Mouse (Mus musculus): ENCODE results near the gene Zfand2b. TPM values are rescaled to one million over a fixed set of nuclear protein-coding genes. Genes with fewer than 3 reads are reported as not detected.

Zfand2b gene
- total RNA-seq, 2 experiments from 2014 or later = 27.6 to 28.9 TPM

GRCm38 (mm10) chr1:75192452-75192851 is 24.0 kb downstream of the Zfand2b start:
- intact Hi-C loops (cut with DNase I) = no loop called here
- H3K4me3 ChIP-seq = peak overlapping the region; percentile 60
- peak overlapping the region; percentile 89 for H3K27ac ChIP-seq
- no peak for DNase-seq (ENCODE audit: extremely low spot score in 1 of 2, low spot score in 2 of 2)
- TF ChIP-seq CTCF (IDR thresholded peaks at IDR 0.05) = no peak

- Histone ChIP-seq H3K27ac (no peak overlapping the region), H3K4me3 (no peak overlapping the region)
- intact Hi-C loops (cut with DNase I) = no loop called here
- no peak for DNase-seq (ENCODE audit: extremely low spot score in 1 of 2, low spot score in 2 of 2)
- TF ChIP-seq CTCF (IDR thresholded peaks at IDR 0.05) = no peak
These were observed 32.8 kb downstream of the Zfand2b start for GRCm38 (mm10) chr1:75201236-75201635.

GRCm38 (mm10) chr1:75208967-75209678 is 40.7 kb downstream of the Zfand2b start:
- peak overlapping the region; percentile 33 for H3K4me3 ChIP-seq
- DNase-seq (ENCODE audit: extremely low spot score in 1 of 2, low spot score in 2 of 2) = no peak
- intact Hi-C loops (cut with DNase I) = no loop called here
- TF ChIP-seq CTCF (IDR thresholded peaks at IDR 0.05) = no peak; the same call in 1 of the 2 replicates
- no peak overlapping the region for H3K27ac ChIP-seq

GRCm38 (mm10) chr1:75210136-75211087 is 42.0 kb downstream of the Zfand2b start, which contains the start of the genes Glb1l and Stk16:
TSS of gene Glb1l (minus strand) at chr1:75210813.
TSS of gene Stk16 (plus strand) at chr1:75210838.
- peak; percentile 95 to 96 for DNase-seq (ENCODE audit: extremely low spot score in 1 of 2, low spot score in 2 of 2)
- no peak for TF ChIP-seq CTCF (IDR thresholded peaks at IDR 0.05)
- intact Hi-C loops (cut with DNase I) = no loop called here
- Histone ChIP-seq H3K27ac (peak within 1 kb of the TSS; percentile 88), H3K4me3 (peak within 1 kb of the TSS; percentile 95)

- H3K27ac ChIP-seq = peak overlapping the region; percentile 88
- intact Hi-C loops (cut with DNase I) = no loop called here
- no peak for TF ChIP-seq CTCF (IDR thresholded peaks at IDR 0.05)
These were observed 42.8 kb downstream of the Zfand2b start for GRCm38 (mm10) chr1:75211141-75211708.

GRCm38 (mm10) chr1:75212542-75212941 is 44.1 kb downstream of the Zfand2b start:
- intact Hi-C loops (cut with DNase I) = no loop called here
- TF ChIP-seq CTCF (IDR thresholded peaks at IDR 0.05) = no peak
- H3K27ac ChIP-seq = no peak overlapping the region
- DNase-seq (ENCODE audit: extremely low spot score in 1 of 2, low spot score in 2 of 2) = no peak
- H3K4me3 ChIP-seq = no peak overlapping the region

More at GRCm38 (mm10) chr1:75211141-75211708, 42.8 kb downstream of the Zfand2b start:
- peak overlapping the region; percentile 95 for H3K4me3 ChIP-seq
- no peak for DNase-seq (ENCODE audit: extremely low spot score in 1 of 2, low spot score in 2 of 2)

GRCm38 (mm10) chr1:75213096-75213495 is 44.6 kb downstream of the Zfand2b start:
- Histone ChIP-seq H3K27ac (no peak overlapping the region), H3K4me3 (no peak overlapping the region)
- no peak for DNase-seq (ENCODE audit: extremely low spot score in 1 of 2, low spot score in 2 of 2)
- intact Hi-C loops (cut with DNase I) = no loop called here
- TF ChIP-seq CTCF (IDR thresholded peaks at IDR 0.05) = no peak

- TF ChIP-seq CTCF (IDR thresholded peaks at IDR 0.05) = no peak
- intact Hi-C loops (cut with DNase I) = no loop called here
- Histone ChIP-seq H3K4me3 (no peak overlapping the region), H3K27ac (peak overlapping the region; percentile 53)
- no peak for DNase-seq (ENCODE audit: extremely low spot score in 1 of 2, low spot score in 2 of 2)
These were observed 46.0 kb downstream of the Zfand2b start for GRCm38 (mm10) chr1:75214442-75214841.

- Histone ChIP-seq H3K4me3 (no peak overlapping the region), H3K27ac (peak overlapping the region; percentile 29; the same call in 1 of the 2 replicates)
- intact Hi-C loops (cut with DNase I) = loop anchor here (5.0 kb wide), 2 partner anchors 33 to 37 kb away; partner anchors contain the start of gene Abcb6
- no peak for TF ChIP-seq CTCF (IDR thresholded peaks at IDR 0.05)
- peak; percentile 56 to 68 for DNase-seq (ENCODE audit: extremely low spot score in 1 of 2, low spot score in 2 of 2)
These were observed 46.4 kb downstream of the Zfand2b start for GRCm38 (mm10) chr1:75214886-75215285.

- Histone ChIP-seq H3K27ac (peak overlapping the region; percentile 29; the same call in 1 of the 2 replicates), H3K4me3 (peak overlapping the region; percentile 9; the same call in 1 of the 2 replicates)
- no peak for TF ChIP-seq CTCF (IDR thresholded peaks at IDR 0.05)
- DNase-seq (ENCODE audit: extremely low spot score in 1 of 2, low spot score in 2 of 2) = no peak
- intact Hi-C loops (cut with DNase I) = loop anchor here (5.0 kb wide), 2 partner anchors 33 to 37 kb away; partner anchors contain the start of gene Abcb6
These were observed 47.3 kb downstream of the Zfand2b start for GRCm38 (mm10) chr1:75215785-75216184.

Data from left cerebral cortex, adult 2 months (tissue).